Mouse (Mus musculus): ENCODE results near the gene Prune2. TPM values are rescaled to one million over a fixed set of nuclear protein-coding genes. Genes with fewer than 3 reads are reported as not detected.

The Prune2 gene
- polyA plus RNA-seq, 1 experiment = 0.84 TPM

GRCm38 (mm10) chr19:17140016-17140914 lies 184.3 kb downstream of the Prune2 start:
- 90% methylated on average over 12 of the region's 12 CpGs for WGBS
- Histone ChIP-seq H3K27ac (ENCODE audit: control insufficient read depth, insufficient read depth, low read length) (no peak overlapping the region), H3K36me3 (ENCODE audit: control insufficient read depth, insufficient read depth, low read length) (no peaks in the 10 kb centered on the region), H3K4me3 (ENCODE audit: control insufficient read depth, insufficient read depth, low read length) (no peak overlapping the region), H3K4me1 (replicated peaks; ENCODE audit: control insufficient read depth, insufficient read depth, low read length) (no peaks in the 10 kb centered on the region), H3K27me3 (ENCODE audit: control insufficient read depth, insufficient read depth, low read length) (no peaks in the 10 kb centered on the region)
- DNase-seq = no peak
- TF ChIP-seq POLR2A (IDR thresholded peaks at IDR 0.05; ENCODE audit: control insufficient read depth, extremely low read depth, insufficient read depth, low read length, poor library complexity) = no peak
- TF ChIP-seq CTCF (IDR thresholded peaks at IDR 0.05; ENCODE audit: borderline replicate concordance, control insufficient read depth, extremely low read depth, insufficient read depth, low read length, poor library complexity) = no peak

- no peak overlapping the region for H3K27ac ChIP-seq (ENCODE audit: control insufficient read depth, insufficient read depth, low read length)
- 94% methylated on average over 2 of the region's 2 CpGs for WGBS
- H3K27me3 ChIP-seq (ENCODE audit: control insufficient read depth, insufficient read depth, low read length) = no peaks in the 10 kb centered on the region
- TF ChIP-seq POLR2A (IDR thresholded peaks at IDR 0.05; ENCODE audit: control insufficient read depth, extremely low read depth, insufficient read depth, low read length, poor library complexity) (no peak), CTCF (IDR thresholded peaks at IDR 0.05; ENCODE audit: borderline replicate concordance, control insufficient read depth, extremely low read depth, insufficient read depth, low read length, poor library complexity) (no peak)
- no peak for DNase-seq
- H3K36me3 ChIP-seq (ENCODE audit: control insufficient read depth, insufficient read depth, low read length) = no peaks in the 10 kb centered on the region
- no peaks in the 10 kb centered on the region for H3K4me1 ChIP-seq (replicated peaks; ENCODE audit: control insufficient read depth, insufficient read depth, low read length)
- no peak overlapping the region for H3K4me3 ChIP-seq (ENCODE audit: control insufficient read depth, insufficient read depth, low read length)
Observed at GRCm38 (mm10) chr19:17143245-17143644, 187.3 kb downstream of the Prune2 start.

- Histone ChIP-seq H3K27me3 (ENCODE audit: control insufficient read depth, insufficient read depth, low read length) (no peaks in the 10 kb centered on the region), H3K4me3 (ENCODE audit: control insufficient read depth, insufficient read depth, low read length) (no peak overlapping the region), H3K36me3 (ENCODE audit: control insufficient read depth, insufficient read depth, low read length) (no peaks in the 10 kb centered on the region), H3K27ac (ENCODE audit: control insufficient read depth, insufficient read depth, low read length) (no peak overlapping the region), H3K4me1 (replicated peaks; ENCODE audit: control insufficient read depth, insufficient read depth, low read length) (no peaks in the 10 kb centered on the region)
- TF ChIP-seq CTCF (IDR thresholded peaks at IDR 0.05; ENCODE audit: borderline replicate concordance, control insufficient read depth, extremely low read depth, insufficient read depth, low read length, poor library complexity) = no peak
- no peak for TF ChIP-seq POLR2A (IDR thresholded peaks at IDR 0.05; ENCODE audit: control insufficient read depth, extremely low read depth, insufficient read depth, low read length, poor library complexity)
- DNase-seq = no peak
- 92% methylated on average over 6 of the region's 6 CpGs for WGBS
Observed at GRCm38 (mm10) chr19:17144205-17144604, 188.3 kb downstream of the Prune2 start.

GRCm38 (mm10) chr19:17150064-17150463 lies 194.1 kb downstream of the Prune2 start:
- H3K4me1 ChIP-seq (replicated peaks; ENCODE audit: control insufficient read depth, insufficient read depth, low read length) = no peaks in the 10 kb centered on the region
- no peak overlapping the region for H3K27ac ChIP-seq (ENCODE audit: control insufficient read depth, insufficient read depth, low read length)
- H3K4me3 ChIP-seq (ENCODE audit: control insufficient read depth, insufficient read depth, low read length) = no peak overlapping the region
- WGBS = 87% methylated on average over 7 of the region's 7 CpGs
- TF ChIP-seq POLR2A (IDR thresholded peaks at IDR 0.05; ENCODE audit: control insufficient read depth, extremely low read depth, insufficient read depth, low read length, poor library complexity) (no peak), CTCF (IDR thresholded peaks at IDR 0.05; ENCODE audit: borderline replicate concordance, control insufficient read depth, extremely low read depth, insufficient read depth, low read length, poor library complexity) (no peak)
- H3K27me3 ChIP-seq (ENCODE audit: control insufficient read depth, insufficient read depth, low read length) = no peaks in the 10 kb centered on the region
- no peak for DNase-seq
- H3K36me3 ChIP-seq (ENCODE audit: control insufficient read depth, insufficient read depth, low read length) = no peaks in the 10 kb centered on the region

- WGBS = 96% methylated on average over 6 of the region's 6 CpGs
- Histone ChIP-seq H3K27me3 (ENCODE audit: control insufficient read depth, insufficient read depth, low read length) (no peaks in the 10 kb centered on the region), H3K27ac (ENCODE audit: control insufficient read depth, insufficient read depth, low read length) (no peak overlapping the region), H3K4me1 (replicated peaks; ENCODE audit: control insufficient read depth, insufficient read depth, low read length) (no peaks in the 10 kb centered on the region), H3K4me3 (ENCODE audit: control insufficient read depth, insufficient read depth, low read length) (no peak overlapping the region), H3K36me3 (ENCODE audit: control insufficient read depth, insufficient read depth, low read length) (no peaks in the 10 kb centered on the region)
- TF ChIP-seq POLR2A (IDR thresholded peaks at IDR 0.05; ENCODE audit: control insufficient read depth, extremely low read depth, insufficient read depth, low read length, poor library complexity) (no peak), CTCF (IDR thresholded peaks at IDR 0.05; ENCODE audit: borderline replicate concordance, control insufficient read depth, extremely low read depth, insufficient read depth, low read length, poor library complexity) (no peak)
- no peak for DNase-seq
Observed at GRCm38 (mm10) chr19:17151781-17152180, 195.9 kb downstream of the Prune2 start.

DNA sequence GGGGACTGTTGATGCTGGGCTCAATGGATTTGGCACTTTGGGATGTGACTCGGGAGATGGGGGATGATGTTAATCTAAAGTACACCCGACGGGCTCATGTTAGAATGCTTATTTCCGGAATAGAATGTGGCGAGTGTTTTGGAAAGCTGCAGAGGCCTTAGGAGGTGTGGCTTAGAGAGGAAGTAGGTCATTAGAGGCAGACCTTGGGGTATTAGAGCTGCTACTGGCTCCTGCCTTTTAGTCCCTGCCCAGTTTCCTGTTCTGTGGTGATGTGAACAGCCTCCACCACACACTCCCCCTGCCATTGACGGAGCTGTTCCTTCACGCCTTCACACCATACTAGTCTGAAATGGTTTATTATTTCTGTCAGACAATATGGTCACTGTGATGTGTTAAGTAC lies 196.5 kb downstream of the Prune2 start:
- H3K4me1 ChIP-seq (replicated peaks; ENCODE audit: control insufficient read depth, insufficient read depth, low read length) = no peaks in the 10 kb centered on the region
- TF ChIP-seq CTCF (IDR thresholded peaks at IDR 0.05; ENCODE audit: borderline replicate concordance, control insufficient read depth, extremely low read depth, insufficient read depth, low read length, poor library complexity) = no peak
- TF ChIP-seq POLR2A (IDR thresholded peaks at IDR 0.05; ENCODE audit: control insufficient read depth, extremely low read depth, insufficient read depth, low read length, poor library complexity) = no peak
- H3K27me3 ChIP-seq (ENCODE audit: control insufficient read depth, insufficient read depth, low read length) = no peaks in the 10 kb centered on the region
- no peak overlapping the region for H3K27ac ChIP-seq (ENCODE audit: control insufficient read depth, insufficient read depth, low read length)
- 89% methylated on average over 7 of the region's 7 CpGs for WGBS
- no peak for DNase-seq
- no peak overlapping the region for H3K4me3 ChIP-seq (ENCODE audit: control insufficient read depth, insufficient read depth, low read length)
- no peaks in the 10 kb centered on the region for H3K36me3 ChIP-seq (ENCODE audit: control insufficient read depth, insufficient read depth, low read length)

Measured in thymus, adult 2 months (tissue).